Mouse (Mus musculus): ENCODE results near the gene Mpdz. TPM values are rescaled to one million over a fixed set of nuclear protein-coding genes. Genes with fewer than 3 reads are reported as not detected.
A peak's percentile ranks its signal among the peaks of the same experiment; 100 is the strongest.

Gene Mpdz
- polyA plus RNA-seq, 1 experiment from 2014 or later, result 44.0 TPM

DNA sequence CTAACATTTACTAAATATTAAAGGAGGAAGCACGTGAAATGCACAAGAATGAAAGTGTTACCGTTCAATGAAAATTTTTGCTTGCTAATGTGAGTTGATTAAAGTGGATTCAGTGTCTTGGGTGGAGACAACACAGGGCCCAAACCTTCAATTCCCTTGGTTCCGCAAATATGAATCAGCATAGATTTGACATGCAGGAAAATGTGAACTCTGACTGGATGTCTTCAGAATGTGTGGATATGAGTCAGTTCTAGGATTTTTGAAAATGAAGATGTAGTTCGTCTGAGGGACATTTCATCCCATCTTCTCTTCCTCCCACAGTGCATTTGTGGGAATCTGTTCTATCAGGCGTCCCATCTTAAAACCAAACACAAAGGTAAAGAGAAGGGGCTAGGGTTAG, 951 bp upstream of the Mpdz start:
- no peaks in the 10 kb centered on the region for H3K9me3 ChIP-seq (replicated peaks)
- H3K4me3 ChIP-seq, result no peak overlapping the region
- H3K27me3 ChIP-seq, result peaks cover 8% of the 10 kb centered on the region; the same call in 1 of the 2 replicates
- peaks cover 8% of the 10 kb centered on the region; the same call in 1 of the 2 replicates for H3K4me1 ChIP-seq
- no peak for ATAC-seq (ENCODE audit: low FRiP score)
- no peak overlapping the region for H3K27ac ChIP-seq
- no peak overlapping the region for H3K9ac ChIP-seq
- H3K4me2 ChIP-seq (replicated peaks), result no peak overlapping the region
- no peaks in the 10 kb centered on the region for H3K36me3 ChIP-seq
- WGBS, result 89% methylated on average over 5 of the region's 5 CpGs

DNA sequence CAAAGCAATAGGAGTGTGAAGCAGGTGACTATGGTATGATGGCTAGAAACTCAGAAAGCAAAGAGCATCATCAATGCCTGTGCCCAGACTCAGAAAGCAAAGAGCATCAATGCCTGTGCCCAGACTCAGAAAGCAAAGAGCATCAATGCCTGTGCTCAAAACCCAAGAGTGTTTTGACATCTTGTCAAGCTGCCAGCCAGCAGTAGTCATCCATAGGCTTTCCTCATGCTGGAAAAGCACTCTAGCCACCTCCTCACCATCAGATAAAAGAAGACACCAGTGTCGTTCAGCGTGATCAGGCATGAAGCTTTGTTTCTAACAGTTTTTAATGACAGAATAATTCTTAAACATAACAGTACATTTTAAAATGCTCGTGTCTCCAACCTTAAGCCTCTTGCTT, 8.7 kb downstream of the Mpdz start:
- Histone ChIP-seq H3K4me3 (no peak overlapping the region), H3K4me1 (no peaks in the 10 kb centered on the region), H3K36me3 (no peaks in the 10 kb centered on the region), H3K27ac (no peak overlapping the region), H3K9ac (no peak overlapping the region), H3K27me3 (no peaks in the 10 kb centered on the region), H3K4me2 (replicated peaks) (no peak overlapping the region), H3K9me3 (replicated peaks) (no peaks in the 10 kb centered on the region)
- ATAC-seq (ENCODE audit: low FRiP score), result no peak
- WGBS, result 94% methylated on average over 3 of the region's 3 CpGs

DNA sequence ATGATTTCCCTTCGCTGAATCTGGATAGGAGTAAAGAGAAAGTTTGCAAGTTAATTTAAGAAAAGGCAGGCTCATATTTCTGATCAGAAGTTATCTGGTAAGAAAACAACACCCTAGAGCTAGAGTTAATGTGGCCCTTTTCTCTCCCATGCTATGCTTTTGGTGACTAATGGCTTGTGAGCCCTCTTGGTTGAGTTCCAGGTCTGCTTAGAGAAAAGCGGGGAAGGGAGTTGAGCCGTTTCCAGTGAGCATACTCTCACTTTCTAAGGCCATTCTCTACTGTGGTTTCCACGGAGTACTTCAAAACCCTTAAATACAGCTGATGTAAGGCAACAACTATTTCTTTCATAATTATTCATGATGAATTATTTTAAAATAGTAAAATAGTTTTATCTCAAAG, 11.8 kb downstream of the Mpdz start:
- H3K27me3 ChIP-seq, result no peaks in the 10 kb centered on the region
- WGBS, result 89% methylated on average over 4 of the region's 4 CpGs
- H3K27ac ChIP-seq, result no peak overlapping the region
- no peak overlapping the region for H3K4me2 ChIP-seq (replicated peaks)
- H3K9me3 ChIP-seq (replicated peaks), result no peaks in the 10 kb centered on the region
- H3K9ac ChIP-seq, result no peak overlapping the region
- H3K4me3 ChIP-seq, result no peak overlapping the region
- no peak for ATAC-seq (ENCODE audit: low FRiP score)
- no peaks in the 10 kb centered on the region for H3K4me1 ChIP-seq
- H3K36me3 ChIP-seq, result no peaks in the 10 kb centered on the region

DNA sequence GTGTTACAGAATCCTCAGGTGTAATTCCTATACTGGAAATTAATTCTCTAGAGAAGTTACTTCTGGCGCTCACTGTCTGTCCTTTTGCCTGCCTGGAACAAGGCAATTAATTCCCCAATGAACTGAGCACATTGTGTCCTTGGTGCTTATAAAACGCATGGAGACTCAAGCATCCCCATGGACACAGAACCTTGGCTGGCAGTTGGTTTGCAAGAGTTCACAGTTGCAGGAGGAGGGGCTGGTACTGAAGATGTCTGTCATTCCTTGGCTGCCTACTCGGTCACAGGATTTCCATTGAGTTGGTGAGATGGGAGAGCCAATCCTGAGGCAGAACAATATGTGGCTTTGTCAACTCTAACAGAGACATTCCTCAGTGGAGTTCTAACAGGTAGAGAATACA, 12.5 kb downstream of the Mpdz start:
- ATAC-seq (ENCODE audit: low FRiP score), result no peak
- 68% methylated on average over 3 of the region's 3 CpGs for WGBS
- no peak overlapping the region for H3K4me2 ChIP-seq (replicated peaks)
- no peaks in the 10 kb centered on the region for H3K9me3 ChIP-seq (replicated peaks)
- H3K4me3 ChIP-seq, result no peak overlapping the region
- no peak overlapping the region for H3K27ac ChIP-seq
- H3K27me3 ChIP-seq, result no peaks in the 10 kb centered on the region
- H3K36me3 ChIP-seq, result no peaks in the 10 kb centered on the region
- H3K9ac ChIP-seq, result no peak overlapping the region
- H3K4me1 ChIP-seq, result no peaks in the 10 kb centered on the region

DNA sequence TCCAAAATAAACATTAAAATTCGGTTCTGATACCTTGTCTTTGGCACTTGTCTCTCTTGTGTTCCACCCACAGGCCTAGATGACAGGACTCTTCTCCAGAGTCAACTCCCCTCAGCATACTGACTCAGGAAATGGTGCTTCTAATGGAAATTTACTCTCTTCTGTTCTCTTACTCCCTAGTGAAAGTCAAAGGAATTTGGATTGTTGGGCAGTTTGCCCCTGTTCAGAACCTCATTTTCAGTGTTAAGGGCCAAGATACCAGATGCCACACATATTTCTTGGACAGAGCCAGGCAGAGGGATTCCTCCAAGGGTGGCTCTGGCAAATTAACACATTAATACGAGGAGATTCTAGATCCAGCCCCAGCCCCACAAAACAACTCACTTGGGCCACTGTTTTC, 12.9 kb downstream of the Mpdz start:
- no peak overlapping the region for H3K27ac ChIP-seq
- H3K4me2 ChIP-seq (replicated peaks), result no peak overlapping the region
- ATAC-seq (ENCODE audit: low FRiP score), result no peak
- H3K4me3 ChIP-seq, result no peak overlapping the region
- no peaks in the 10 kb centered on the region for H3K36me3 ChIP-seq
- no peaks in the 10 kb centered on the region for H3K9me3 ChIP-seq (replicated peaks)
- no peaks in the 10 kb centered on the region for H3K4me1 ChIP-seq
- no peaks in the 10 kb centered on the region for H3K27me3 ChIP-seq
- 85% methylated on average over 2 of the region's 2 CpGs for WGBS
- H3K9ac ChIP-seq, result no peak overlapping the region

DNA sequence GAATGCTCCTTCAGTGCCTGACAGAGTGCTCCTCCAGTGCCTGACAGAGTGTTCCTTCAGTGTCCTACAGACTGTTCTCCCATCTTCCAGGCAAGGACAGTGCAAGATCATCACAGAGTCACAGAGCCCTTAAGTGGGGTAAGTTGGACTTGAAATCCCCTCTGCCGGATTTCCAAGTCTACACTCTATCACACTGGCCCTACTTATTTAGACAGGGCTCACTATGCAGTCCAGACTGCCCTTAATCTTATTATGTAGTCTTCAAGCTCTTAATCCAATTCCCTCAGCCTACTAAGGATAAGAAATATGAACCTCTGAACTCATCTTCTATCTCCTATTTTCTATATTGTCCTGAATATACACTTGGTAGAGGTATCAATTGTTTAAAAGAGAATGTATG, 19.1 kb downstream of the Mpdz start:
- H3K9ac ChIP-seq, result no peak overlapping the region
- no peaks in the 10 kb centered on the region for H3K4me1 ChIP-seq
- no peaks in the 10 kb centered on the region for H3K9me3 ChIP-seq (replicated peaks)
- H3K27me3 ChIP-seq, result no peaks in the 10 kb centered on the region
- WGBS, result 68% methylated on average over 1 of the region's 1 CpGs
- ATAC-seq (ENCODE audit: low FRiP score), result no peak
- no peak overlapping the region for H3K4me3 ChIP-seq
- no peaks in the 10 kb centered on the region for H3K36me3 ChIP-seq
- no peak overlapping the region for H3K4me2 ChIP-seq (replicated peaks)
- no peak overlapping the region for H3K27ac ChIP-seq

DNA sequence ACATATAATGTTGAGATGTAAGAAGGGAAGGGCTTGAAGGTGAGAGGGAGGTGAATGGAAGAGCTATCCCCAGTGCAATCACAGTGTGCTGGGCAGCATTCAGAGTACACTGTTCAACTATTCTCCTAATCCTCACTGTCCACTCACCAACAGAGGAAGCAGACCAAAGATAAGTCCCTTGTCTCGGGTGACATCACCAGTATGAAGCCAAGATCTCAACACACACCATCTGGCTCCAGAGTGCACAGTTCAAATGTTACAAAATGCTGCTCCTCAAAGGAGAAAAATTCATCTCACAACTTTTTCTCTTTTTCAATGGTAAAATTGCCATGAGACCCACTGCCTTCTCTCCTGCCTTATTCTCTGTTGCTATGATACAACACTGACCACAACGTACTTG, 21.0 kb downstream of the Mpdz start:
- Histone ChIP-seq H3K36me3 (no peaks in the 10 kb centered on the region), H3K4me1 (no peaks in the 10 kb centered on the region), H3K9me3 (replicated peaks) (no peaks in the 10 kb centered on the region), H3K27ac (no peak overlapping the region), H3K4me2 (replicated peaks) (no peak overlapping the region), H3K27me3 (no peaks in the 10 kb centered on the region), H3K4me3 (no peak overlapping the region), H3K9ac (no peak overlapping the region)
- ATAC-seq (ENCODE audit: low FRiP score), result no peak
- 80% methylated on average over 2 of the region's 2 CpGs for WGBS

DNA sequence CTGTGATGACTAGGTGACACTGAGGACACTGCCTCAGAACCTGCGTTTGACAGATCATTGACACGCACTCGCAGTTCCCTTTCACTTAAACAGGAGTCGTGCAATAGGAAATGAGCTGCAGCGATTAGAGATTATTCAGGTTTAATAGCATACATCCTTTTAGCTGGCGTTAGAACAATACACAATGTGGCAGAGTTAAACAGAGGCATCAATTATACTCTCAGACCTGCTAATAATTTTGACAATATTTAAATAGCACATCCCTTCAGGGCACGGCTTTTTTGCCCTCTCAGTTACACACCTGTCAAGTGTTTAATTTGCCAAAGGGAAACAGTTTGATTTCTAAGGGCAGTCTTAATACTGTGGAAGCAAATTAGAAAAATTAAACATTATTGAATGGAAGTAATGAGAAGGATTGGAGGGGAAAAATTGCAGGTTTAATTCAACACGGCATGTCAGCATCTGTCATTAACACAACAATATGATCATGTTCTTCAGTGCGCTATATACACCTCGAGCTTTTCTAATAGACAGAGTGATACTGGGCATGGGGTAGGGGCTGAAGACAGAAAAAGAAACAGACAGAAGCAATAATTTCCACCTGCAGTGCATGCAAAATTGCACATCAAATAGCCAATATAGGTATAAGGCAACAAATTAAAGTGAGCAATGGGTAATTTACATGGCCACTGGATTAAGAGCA, 27.1 kb downstream of the Mpdz start:
- Histone ChIP-seq H3K9me3 (replicated peaks) (no peaks in the 10 kb centered on the region), H3K27me3 (no peaks in the 10 kb centered on the region), H3K9ac (no peak overlapping the region), H3K4me3 (no peak overlapping the region), H3K27ac (no peak overlapping the region), H3K4me1 (peaks cover 2% of the 10 kb centered on the region; the same call in 1 of the 2 replicates), H3K36me3 (no peaks in the 10 kb centered on the region), H3K4me2 (replicated peaks) (no peak overlapping the region)
- 60% methylated on average over 10 of the region's 10 CpGs for WGBS
- ATAC-seq (ENCODE audit: low FRiP score), result peak; percentile 75

DNA sequence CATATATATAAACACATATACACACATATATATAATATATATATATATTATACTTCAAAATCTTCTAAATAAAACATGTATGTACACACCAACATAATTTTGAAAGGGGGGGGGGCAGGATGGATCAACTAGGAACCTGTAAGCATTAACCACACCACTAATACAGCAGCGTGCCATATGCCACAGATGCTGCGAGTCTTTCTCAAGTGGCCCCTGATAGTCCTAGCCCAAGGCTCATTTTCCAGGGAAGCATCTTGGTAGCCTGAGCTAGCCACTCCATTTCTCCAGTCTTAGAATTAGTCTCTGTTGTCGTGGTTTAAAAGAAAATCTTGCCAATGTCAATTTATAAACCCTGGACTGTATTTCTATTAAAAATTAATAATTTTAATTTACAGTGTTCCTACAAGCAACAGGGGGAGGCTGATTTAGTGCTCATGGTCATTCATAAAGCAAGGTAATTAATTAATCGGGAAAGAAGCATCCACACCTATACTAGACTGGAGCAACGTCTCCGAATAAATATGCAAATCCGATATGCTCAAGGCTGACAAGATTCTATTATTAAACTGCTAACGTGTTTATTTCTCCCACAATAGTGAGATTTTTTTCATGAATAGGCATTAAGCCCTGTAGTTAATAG, 27.8 kb downstream of the Mpdz start:
- Histone ChIP-seq H3K4me3 (no peak overlapping the region), H3K4me2 (replicated peaks) (no peak overlapping the region), H3K27me3 (no peaks in the 10 kb centered on the region), H3K9ac (no peak overlapping the region), H3K36me3 (no peaks in the 10 kb centered on the region), H3K9me3 (replicated peaks) (no peaks in the 10 kb centered on the region), H3K27ac (no peak overlapping the region), H3K4me1 (peaks cover 2% of the 10 kb centered on the region; the same call in 1 of the 2 replicates)
- WGBS, result 84% methylated on average over 8 of the region's 8 CpGs
- peak; percentile 63 for ATAC-seq (ENCODE audit: low FRiP score)

DNA sequence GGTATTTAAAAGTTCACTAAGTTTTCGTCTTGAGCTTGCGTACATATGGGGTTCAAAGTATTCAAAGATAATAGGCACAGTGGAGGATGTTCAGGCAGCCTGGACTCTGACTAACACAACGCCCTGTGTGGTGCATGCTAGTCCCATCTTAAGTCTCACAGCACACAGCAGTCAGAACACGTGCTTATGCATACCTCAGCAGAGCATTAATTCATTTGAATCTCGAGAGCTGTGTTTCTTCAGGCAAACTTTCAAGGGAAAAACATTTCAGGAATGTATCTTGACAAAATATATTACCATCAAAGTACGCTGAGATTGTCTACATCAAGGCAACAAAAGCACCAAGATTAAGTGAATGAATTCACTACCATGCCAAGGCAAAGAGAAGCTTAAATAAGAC, 45.7 kb downstream of the Mpdz start:
- Histone ChIP-seq H3K9ac (no peak overlapping the region), H3K9me3 (replicated peaks) (no peaks in the 10 kb centered on the region), H3K4me3 (no peak overlapping the region), H3K36me3 (0 out of 2 replicates have a peak, but pooled peaks cover 4% of the 10 kb centered on the region), H3K27ac (no peak overlapping the region), H3K4me1 (no peaks in the 10 kb centered on the region), H3K4me2 (replicated peaks) (no peak overlapping the region), H3K27me3 (no peaks in the 10 kb centered on the region)
- 92% methylated on average over 6 of the region's 6 CpGs for WGBS
- ATAC-seq (ENCODE audit: low FRiP score), result no peak

DNA sequence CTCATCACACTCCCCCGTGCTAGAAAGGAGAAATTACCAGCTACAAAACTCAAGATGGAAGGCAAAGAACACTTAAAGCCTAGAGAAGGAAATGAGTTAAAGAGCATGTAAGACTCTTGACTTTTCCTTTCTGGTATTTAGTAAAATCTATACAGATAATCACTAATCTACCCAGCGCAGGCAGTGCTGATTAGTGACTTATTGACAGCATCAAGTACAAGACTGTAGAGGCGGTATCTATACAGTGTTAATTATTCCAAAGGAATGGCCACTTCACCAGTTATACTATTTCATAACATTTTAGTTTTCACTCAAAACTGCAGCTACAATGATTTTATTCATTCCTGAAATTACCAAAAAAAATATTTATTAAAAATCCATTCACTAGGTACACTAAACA, 49.7 kb downstream of the Mpdz start:
- Histone ChIP-seq H3K27ac (no peak overlapping the region), H3K9me3 (replicated peaks) (no peaks in the 10 kb centered on the region), H3K4me3 (no peak overlapping the region), H3K4me1 (peaks cover 8% of the 10 kb centered on the region), H3K36me3 (0 out of 2 replicates have a peak, but pooled peaks cover 4% of the 10 kb centered on the region), H3K4me2 (replicated peaks) (no peak overlapping the region), H3K9ac (no peak overlapping the region), H3K27me3 (no peaks in the 10 kb centered on the region)
- 84% methylated on average over 3 of the region's 3 CpGs for WGBS
- no peak for ATAC-seq (ENCODE audit: low FRiP score)

DNA sequence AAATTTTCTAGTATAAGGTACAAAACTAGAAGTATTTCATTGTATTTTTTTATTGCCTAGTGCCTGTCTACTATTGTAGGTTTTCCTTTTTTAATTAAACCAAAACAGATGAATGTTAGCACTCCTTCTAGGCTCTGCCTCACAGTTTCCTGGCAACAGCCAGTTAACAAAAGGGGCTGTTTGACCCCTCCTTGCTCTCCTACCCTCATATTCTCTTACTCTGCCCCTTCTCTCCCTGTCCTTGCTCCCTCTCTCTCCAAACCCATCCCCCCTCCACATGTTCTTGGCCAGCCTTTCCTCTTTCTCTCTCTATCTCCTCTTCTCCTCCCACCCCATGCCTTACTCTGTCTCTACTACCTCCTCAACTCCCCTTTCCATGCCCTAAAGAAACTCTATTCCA, 53.4 kb downstream of the Mpdz start:
- Histone ChIP-seq H3K4me3 (no peak overlapping the region), H3K4me2 (replicated peaks) (no peak overlapping the region), H3K36me3 (no peaks in the 10 kb centered on the region), H3K4me1 (peaks cover 8% of the 10 kb centered on the region), H3K9me3 (replicated peaks) (no peaks in the 10 kb centered on the region), H3K27ac (no peak overlapping the region), H3K27me3 (no peaks in the 10 kb centered on the region), H3K9ac (no peak overlapping the region)
- peak; percentile 43; the same call in 1 of the 2 replicates for ATAC-seq (ENCODE audit: low FRiP score)

DNA sequence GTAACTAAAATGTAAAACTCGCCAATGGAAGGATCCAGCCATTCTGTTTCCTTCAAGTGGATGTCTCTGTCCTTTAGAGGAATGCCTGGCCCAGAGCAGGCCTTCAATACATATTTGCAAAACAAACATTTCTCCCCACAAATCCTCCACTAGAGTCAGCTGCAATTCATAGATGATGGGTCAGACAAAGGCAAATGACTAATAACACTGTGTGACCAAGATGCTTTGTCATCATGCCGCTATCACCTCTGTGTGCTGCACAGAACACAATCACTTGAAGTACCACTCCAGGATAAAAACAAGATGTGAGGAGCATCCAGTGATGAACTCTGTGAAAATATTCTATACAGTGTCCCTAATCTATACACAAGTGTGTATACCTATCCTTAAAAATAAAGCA, 55.0 kb downstream of the Mpdz start:
- 86% methylated on average over 2 of the region's 2 CpGs for WGBS

More for the DNA sequence above, 55.0 kb downstream of the Mpdz start:
- Histone ChIP-seq H3K27me3 (no peaks in the 10 kb centered on the region), H3K4me3 (no peak overlapping the region), H3K9ac (no peak overlapping the region), H3K4me1 (peaks cover 8% of the 10 kb centered on the region), H3K27ac (no peak overlapping the region), H3K9me3 (replicated peaks) (no peaks in the 10 kb centered on the region), H3K4me2 (replicated peaks) (no peak overlapping the region), H3K36me3 (0 out of 2 replicates have a peak, but pooled peaks cover 4% of the 10 kb centered on the region)
- no peak for ATAC-seq (ENCODE audit: low FRiP score)
